Mouse (Mus musculus): ENCODE data around the gene Gm20390. TPM values are rescaled to one million over a fixed set of nuclear protein-coding genes. Genes with fewer than 3 reads are reported as not detected.
"Not testable (repeated sequence)": the region's sequence is repeated elsewhere in the genome, so short reads cannot be mapped to it uniquely, and the experiment has no call there.

The Gm20390 gene
- polyA plus RNA-seq, 1 experiment from 2014 or later: 368 TPM

DNA sequence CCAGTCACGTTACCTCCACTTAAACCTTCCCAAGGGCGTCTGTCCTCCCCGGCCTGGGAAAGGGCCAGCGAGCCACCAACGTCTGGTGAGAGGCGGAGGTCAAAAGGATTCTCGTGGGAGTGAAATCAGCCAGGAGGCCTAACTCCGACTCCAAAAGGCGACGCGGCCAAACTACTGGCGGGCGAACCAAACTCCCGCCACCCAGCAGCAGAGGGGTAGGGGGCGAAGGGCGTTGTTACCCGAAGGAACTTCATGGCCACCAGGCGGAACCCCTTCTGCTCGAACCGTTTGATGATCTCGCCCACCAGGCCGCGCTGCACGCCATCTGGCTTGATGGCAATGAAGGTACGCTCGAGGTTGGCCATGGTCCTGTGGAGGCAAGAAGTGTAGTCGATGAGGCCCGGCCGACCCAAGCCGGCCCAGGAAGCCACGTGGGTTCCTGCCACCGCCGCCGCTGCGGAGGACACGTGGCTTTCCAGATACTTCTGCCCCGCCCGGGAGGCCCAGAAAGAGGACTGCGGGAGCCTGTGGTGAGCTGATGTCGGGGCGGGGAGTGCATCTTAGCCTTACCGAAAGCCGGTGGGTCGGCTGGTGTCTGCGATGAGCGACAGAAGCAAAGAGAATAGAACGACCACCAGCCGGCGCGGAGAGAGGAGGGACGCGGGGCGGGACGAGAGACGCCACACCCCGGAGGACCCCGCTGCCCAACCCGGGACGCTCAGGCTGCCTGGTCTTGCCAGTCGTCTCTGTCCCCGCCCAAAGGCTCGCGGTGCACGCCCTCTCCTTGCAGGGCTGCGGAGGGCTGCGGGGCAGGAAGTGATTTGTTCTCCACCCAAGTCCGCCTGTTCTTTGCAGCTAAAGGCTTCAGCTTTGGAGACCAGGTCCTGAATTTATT, 12.6 kb downstream of the Gm20390 start:
- Histone ChIP-seq H3K4me2 (ENCODE audit: low read length) (peak overlapping the region; percentile 75), H3K27ac (ENCODE audit: low read length) (peak overlapping the region; percentile 87), H3K4me3 (replicated peaks; ENCODE audit: low read length) (peak overlapping the region; percentile 71), H3K36me3 (ENCODE audit: control insufficient read depth, insufficient read depth) (peaks cover 23% of the 10 kb centered on the region), H3K9ac (replicated peaks; ENCODE audit: low read depth, low read length) (peak overlapping the region; percentile 70), H3K4me1 (replicated peaks; ENCODE audit: control insufficient read depth, insufficient read depth, low read length) (peaks cover 18% of the 10 kb centered on the region), H3K27me3 (replicated peaks; ENCODE audit: control insufficient read depth, insufficient read depth, low read length) (no peaks in the 10 kb centered on the region), H3K9me3 (ENCODE audit: control insufficient read depth, low read length) (no peaks in the 10 kb centered on the region)
- WGBS: under 1% methylated on average over 66 of the region's 67 CpGs
- ATAC-seq: peak; percentile 98

DNA sequence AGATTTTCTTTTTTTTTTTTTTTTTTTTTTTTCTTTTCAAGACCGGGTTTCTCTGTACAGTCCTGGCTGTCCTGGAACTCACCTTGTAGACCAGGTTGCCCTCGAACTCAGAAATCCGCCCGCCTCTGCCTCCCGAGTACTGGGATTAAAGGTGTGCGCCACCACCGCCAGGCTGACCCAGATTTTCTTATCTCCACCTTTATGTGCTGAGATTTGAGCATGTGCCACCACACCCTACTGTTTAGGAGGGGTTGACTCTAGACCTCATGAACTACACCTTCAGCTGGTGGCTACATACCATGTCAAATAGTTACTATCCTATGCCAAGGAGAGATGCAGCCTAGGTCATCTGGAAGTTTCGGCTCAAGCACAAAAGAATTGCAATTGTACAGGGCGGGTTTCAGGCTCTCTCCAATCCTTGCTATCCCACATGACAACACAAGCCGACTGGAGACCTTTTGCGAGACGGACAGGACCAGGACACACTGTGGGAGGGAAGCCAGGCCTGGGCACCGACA, 13.3 kb downstream of the Gm20390 start:
- 46% methylated on average over 13 of the region's 13 CpGs for WGBS
- peak overlapping the region; percentile 87; the same call in 1 of the 2 replicates for H3K27ac ChIP-seq (ENCODE audit: low read length)
- H3K27me3 ChIP-seq (replicated peaks; ENCODE audit: control insufficient read depth, insufficient read depth, low read length): no peaks in the 10 kb centered on the region
- ATAC-seq: peak; percentile 14; the same call in 1 of the 2 replicates
- H3K9ac ChIP-seq (replicated peaks; ENCODE audit: low read depth, low read length): peak overlapping the region; percentile 70
- H3K4me2 ChIP-seq (ENCODE audit: low read length): peak overlapping the region; percentile 75
- H3K36me3 ChIP-seq (ENCODE audit: control insufficient read depth, insufficient read depth): peaks cover 18% of the 10 kb centered on the region
- peak overlapping the region; percentile 71 for H3K4me3 ChIP-seq (replicated peaks; ENCODE audit: low read length)
- H3K9me3 ChIP-seq (ENCODE audit: control insufficient read depth, low read length): no peaks in the 10 kb centered on the region
- peaks cover 18% of the 10 kb centered on the region for H3K4me1 ChIP-seq (replicated peaks; ENCODE audit: control insufficient read depth, insufficient read depth, low read length)

DNA sequence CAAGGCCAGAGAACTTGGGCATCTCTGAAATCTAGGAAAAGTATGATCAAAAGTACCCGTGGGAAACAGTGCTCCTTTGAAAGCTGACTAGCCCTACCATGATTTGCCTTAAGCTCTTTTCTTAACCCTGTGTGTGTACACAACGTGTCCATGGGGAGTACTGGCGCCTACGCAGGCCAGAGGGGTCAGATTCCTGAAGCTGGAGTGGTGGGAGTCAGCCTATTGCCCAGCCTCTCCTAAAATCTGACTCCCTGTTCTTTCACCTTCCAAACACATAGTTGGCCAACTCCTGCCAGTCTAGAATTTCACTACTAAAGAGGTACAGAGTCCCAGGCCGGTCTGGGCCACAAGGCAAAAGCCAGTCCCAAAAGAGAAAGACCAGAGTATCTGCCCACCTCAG, 15.7 kb downstream of the Gm20390 start:
- no peak for ATAC-seq
- H3K9me3 ChIP-seq (ENCODE audit: control insufficient read depth, low read length): no peaks in the 10 kb centered on the region
- no peak overlapping the region for H3K4me2 ChIP-seq (ENCODE audit: low read length)
- H3K27ac ChIP-seq (ENCODE audit: low read length): no peak overlapping the region
- no peak overlapping the region for H3K9ac ChIP-seq (replicated peaks; ENCODE audit: low read depth, low read length)
- peaks cover 5% of the 10 kb centered on the region; the same call in 1 of the 2 replicates for H3K36me3 ChIP-seq (ENCODE audit: control insufficient read depth, insufficient read depth)
- WGBS: 79% methylated on average over 5 of the region's 5 CpGs
- H3K27me3 ChIP-seq (replicated peaks; ENCODE audit: control insufficient read depth, insufficient read depth, low read length): no peaks in the 10 kb centered on the region
- H3K4me3 ChIP-seq (replicated peaks; ENCODE audit: low read length): no peak overlapping the region
- H3K4me1 ChIP-seq (replicated peaks; ENCODE audit: control insufficient read depth, insufficient read depth, low read length): peaks cover 18% of the 10 kb centered on the region

DNA sequence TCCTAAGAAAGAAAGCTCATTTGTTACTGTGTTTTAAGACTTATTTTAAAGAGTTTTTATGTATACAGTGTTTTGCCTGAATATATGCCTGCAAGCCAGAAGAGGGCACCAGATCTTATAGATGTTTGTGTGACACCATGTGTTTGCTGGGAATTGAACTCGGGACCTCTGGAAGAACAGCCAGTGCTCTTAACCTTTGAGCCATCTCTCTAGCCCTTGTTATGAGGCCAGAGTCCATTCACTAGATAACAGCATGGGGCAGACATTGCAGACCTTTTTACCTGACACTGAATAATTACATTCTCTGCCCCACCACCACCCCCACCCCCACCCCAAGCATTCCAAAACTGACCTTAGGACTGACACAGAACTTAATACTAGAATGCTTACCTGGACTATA, 18.0 kb downstream of the Gm20390 start:
- WGBS: 74% methylated on average over 1 of the region's 1 CpGs
- H3K4me2 ChIP-seq (ENCODE audit: low read length): no peak overlapping the region
- H3K9me3 ChIP-seq (ENCODE audit: control insufficient read depth, low read length): no peaks in the 10 kb centered on the region
- no peak overlapping the region for H3K4me3 ChIP-seq (replicated peaks; ENCODE audit: low read length)
- no peak overlapping the region for H3K9ac ChIP-seq (replicated peaks; ENCODE audit: low read depth, low read length)
- no peak overlapping the region for H3K27ac ChIP-seq (ENCODE audit: low read length)
- peaks cover 10% of the 10 kb centered on the region for H3K4me1 ChIP-seq (replicated peaks; ENCODE audit: control insufficient read depth, insufficient read depth, low read length)
- H3K36me3 ChIP-seq (ENCODE audit: control insufficient read depth, insufficient read depth): peaks cover 5% of the 10 kb centered on the region; the same call in 1 of the 2 replicates
- no peaks in the 10 kb centered on the region for H3K27me3 ChIP-seq (replicated peaks; ENCODE audit: control insufficient read depth, insufficient read depth, low read length)
- ATAC-seq: no peak

GRCm38 (mm10) chr11:93948887-93949567, 19.1 kb downstream of the Gm20390 start:
- no peak for ATAC-seq
- Histone ChIP-seq H3K27me3 (replicated peaks; ENCODE audit: control insufficient read depth, insufficient read depth, low read length) (no peaks in the 10 kb centered on the region), H3K4me2 (ENCODE audit: low read length) (no peak overlapping the region), H3K9me3 (ENCODE audit: control insufficient read depth, low read length) (no peaks in the 10 kb centered on the region), H3K4me1 (replicated peaks; ENCODE audit: control insufficient read depth, insufficient read depth, low read length) (peaks cover 4% of the 10 kb centered on the region; the same call in 1 of the 2 replicates), H3K4me3 (replicated peaks; ENCODE audit: low read length) (no peak overlapping the region), H3K36me3 (ENCODE audit: control insufficient read depth, insufficient read depth) (peaks cover 5% of the 10 kb centered on the region; the same call in 1 of the 2 replicates), H3K27ac (ENCODE audit: low read length) (no peak overlapping the region), H3K9ac (replicated peaks; ENCODE audit: low read depth, low read length) (no peak overlapping the region)
- 94% methylated on average over 9 of the region's 9 CpGs for WGBS

DNA sequence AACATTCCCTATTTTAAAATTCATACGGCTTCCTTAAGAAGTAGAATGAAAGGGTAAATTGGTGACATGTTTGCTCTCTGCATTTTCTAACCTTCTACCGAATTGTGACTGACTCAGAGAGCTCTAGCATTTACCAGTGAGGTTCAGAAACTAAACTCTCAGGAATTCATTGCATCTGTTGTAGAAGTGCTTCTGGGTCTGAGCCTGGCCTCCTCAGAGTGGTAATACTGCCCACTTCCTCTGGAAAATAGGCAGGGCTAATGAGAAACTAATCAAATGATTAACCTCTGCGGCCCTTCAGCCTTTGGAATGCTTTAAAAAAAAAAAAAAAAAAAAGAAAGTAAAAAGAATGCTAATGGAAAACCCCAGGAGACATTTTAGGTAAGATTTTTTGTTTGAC, 23.1 kb downstream of the Gm20390 start:
- peaks cover 8% of the 10 kb centered on the region; the same call in 1 of the 2 replicates for H3K36me3 ChIP-seq (ENCODE audit: control insufficient read depth, insufficient read depth)
- H3K4me2 ChIP-seq (ENCODE audit: low read length): no peak overlapping the region
- no peaks in the 10 kb centered on the region for H3K4me1 ChIP-seq (replicated peaks; ENCODE audit: control insufficient read depth, insufficient read depth, low read length)

GRCm38 (mm10) chr11:93940906-93941305, 27.2 kb downstream of the Gm20390 start:
- no peak overlapping the region for H3K9ac ChIP-seq (replicated peaks; ENCODE audit: low read depth, low read length)
- no peak overlapping the region for H3K4me2 ChIP-seq (ENCODE audit: low read length)
- H3K4me1 ChIP-seq (replicated peaks; ENCODE audit: control insufficient read depth, insufficient read depth, low read length): no peaks in the 10 kb centered on the region
- peaks cover 18% of the 10 kb centered on the region; the same call in 1 of the 2 replicates for H3K36me3 ChIP-seq (ENCODE audit: control insufficient read depth, insufficient read depth)
- no peaks in the 10 kb centered on the region for H3K9me3 ChIP-seq (ENCODE audit: control insufficient read depth, low read length)
- 89% methylated on average over 2 of the region's 2 CpGs for WGBS
- no peak for ATAC-seq
- no peak overlapping the region for H3K4me3 ChIP-seq (replicated peaks; ENCODE audit: low read length)
- H3K27me3 ChIP-seq (replicated peaks; ENCODE audit: control insufficient read depth, insufficient read depth, low read length): no peaks in the 10 kb centered on the region
- no peak overlapping the region for H3K27ac ChIP-seq (ENCODE audit: low read length)

More for the DNA sequence above, 23.1 kb downstream of the Gm20390 start:
- H3K27me3 ChIP-seq (replicated peaks; ENCODE audit: control insufficient read depth, insufficient read depth, low read length): no peaks in the 10 kb centered on the region
- H3K27ac ChIP-seq (ENCODE audit: low read length): no peak overlapping the region
- H3K9me3 ChIP-seq (ENCODE audit: control insufficient read depth, low read length): no peaks in the 10 kb centered on the region
- no peak overlapping the region for H3K9ac ChIP-seq (replicated peaks; ENCODE audit: low read depth, low read length)
- H3K4me3 ChIP-seq (replicated peaks; ENCODE audit: low read length): no peak overlapping the region
- ATAC-seq: no peak
- WGBS: 79% methylated on average over 3 of the region's 3 CpGs

- no peaks in the 10 kb centered on the region for H3K27me3 ChIP-seq (replicated peaks; ENCODE audit: control insufficient read depth, insufficient read depth, low read length)
- no peak overlapping the region for H3K27ac ChIP-seq (ENCODE audit: low read length)
- no peak for ATAC-seq
- H3K9ac ChIP-seq (replicated peaks; ENCODE audit: low read depth, low read length): no peak overlapping the region
- no peaks in the 10 kb centered on the region for H3K9me3 ChIP-seq (ENCODE audit: control insufficient read depth, low read length)
- H3K36me3 ChIP-seq (ENCODE audit: control insufficient read depth, insufficient read depth): peaks cover 39% of the 10 kb centered on the region
- H3K4me2 ChIP-seq (ENCODE audit: low read length): no peak overlapping the region
- H3K4me3 ChIP-seq (replicated peaks; ENCODE audit: low read length): no peak overlapping the region
- no peaks in the 10 kb centered on the region for H3K4me1 ChIP-seq (replicated peaks; ENCODE audit: control insufficient read depth, insufficient read depth, low read length)
Observed at GRCm38 (mm10) chr11:93929106-93929505, 39.0 kb downstream of the Gm20390 start.

GRCm38 (mm10) chr11:93915019-93915418, 53.1 kb downstream of the Gm20390 start:
- not testable (repeated sequence) for H3K4me1 ChIP-seq (replicated peaks; ENCODE audit: control insufficient read depth, insufficient read depth, low read length); H3K9me3 ChIP-seq (ENCODE audit: control insufficient read depth, low read length)

More at GRCm38 (mm10) chr11:93915019-93915418, 53.1 kb downstream of the Gm20390 start:
- WGBS: 95% methylated on average over 2 of the region's 2 CpGs
- not testable (repeated sequence) for H3K9ac ChIP-seq (replicated peaks; ENCODE audit: low read depth, low read length); H3K27me3 ChIP-seq (replicated peaks; ENCODE audit: control insufficient read depth, insufficient read depth, low read length); H3K27ac ChIP-seq (ENCODE audit: low read length); H3K4me3 ChIP-seq (replicated peaks; ENCODE audit: low read length); H3K4me2 ChIP-seq (ENCODE audit: low read length); ATAC-seq
- H3K36me3 ChIP-seq (ENCODE audit: control insufficient read depth, insufficient read depth): peaks cover 25% of the 10 kb centered on the region
